Mouse (Mus musculus): ENCODE measurements around the gene Calr.

GRCm38 (mm10) chr8:84825636-84826035 lies 21.1 kb downstream of the Calr start:
- TF ChIP-seq POLR2A (IDR thresholded peaks at IDR 0.05; ENCODE audit: borderline replicate concordance, insufficient read depth, low read length) (no peak), CTCF (IDR thresholded peaks at IDR 0.05; ENCODE audit: borderline replicate concordance, insufficient read depth, low read depth, low read length) (no peak)

All from cerebellum, adult 2 months (tissue).